Mouse (Mus musculus) kidney, adult 8-10 months (tissue): ENCODE data around the gene Suz12.
"Not testable (repeated sequence)": the region's sequence is repeated elsewhere in the genome, so short reads cannot be mapped to it uniquely, and the experiment has no call there.

Experiments used
- DNase-seq, 2 experiments: peaks; one replicate each; pipeline ENCODE4 v3.0.0; 2022

The Suz12 gene

GRCm38 (mm10) chr11:79992592-79993355, at the start of gene Suz12:
Gene Suz12, plus strand, starts transcription at chr11:79993106.
- DNase-seq = peak; percentile 92 to 94

- DNase-seq = no peak
These were observed 49.8 kb upstream of the Suz12 start for GRCm38 (mm10) chr11:79943136-79943535.

- DNase-seq = no peak
These were observed 49.3 kb upstream of the Suz12 start for GRCm38 (mm10) chr11:79943601-79944000.

- DNase-seq = no peak
These were observed 45.6 kb upstream of the Suz12 start for GRCm38 (mm10) chr11:79947265-79947664.

GRCm38 (mm10) chr11:79961346-79962124, 31.4 kb upstream of the Suz12 start:
- DNase-seq = peak; percentile 8

- peak; percentile 97 to 99 for DNase-seq
These were observed 30.6 kb upstream of the Suz12 start, which contains the start of gene Utp6 for GRCm38 (mm10) chr11:79962125-79962876. Gene Utp6, minus strand, starts transcription at chr11:79962390.

GRCm38 (mm10) chr11:79962877-79963183, 30.1 kb upstream of the Suz12 start:
- no peak for DNase-seq

- DNase-seq = no peak
These were observed 29.5 kb upstream of the Suz12 start for GRCm38 (mm10) chr11:79963212-79963974.

- DNase-seq = peak; percentile 38 to 40
These were observed 27.0 kb upstream of the Suz12 start for GRCm38 (mm10) chr11:79965896-79966295.

GRCm38 (mm10) chr11:79967752-79968151, 25.2 kb upstream of the Suz12 start:
- DNase-seq = no peak

GRCm38 (mm10) chr11:79973133-79973532, 19.8 kb upstream of the Suz12 start:
- no peak for DNase-seq

GRCm38 (mm10) chr11:79973626-79974476, 19.1 kb upstream of the Suz12 start:
- no peak for DNase-seq

- no peak for DNase-seq
These were observed 17.5 kb upstream of the Suz12 start for GRCm38 (mm10) chr11:79975377-79975776.

- no peak for DNase-seq
These were observed 16.7 kb upstream of the Suz12 start for GRCm38 (mm10) chr11:79976222-79976621.

- not testable (repeated sequence) for DNase-seq
These were observed 16.3 kb upstream of the Suz12 start for GRCm38 (mm10) chr11:79976645-79977044.

GRCm38 (mm10) chr11:79977061-79977460, 15.8 kb upstream of the Suz12 start:
- not testable (repeated sequence) for DNase-seq

GRCm38 (mm10) chr11:79977747-79978146, 15.2 kb upstream of the Suz12 start:
- not testable (repeated sequence) for DNase-seq

GRCm38 (mm10) chr11:79986886-79987285, 6.0 kb upstream of the Suz12 start:
- DNase-seq = no peak

- DNase-seq = no peak
These were observed 5.0 kb upstream of the Suz12 start for GRCm38 (mm10) chr11:79987896-79988295.

GRCm38 (mm10) chr11:79990120-79990519, 2.8 kb upstream of the Suz12 start:
- DNase-seq = no peak

GRCm38 (mm10) chr11:79991600-79991999, 1.3 kb upstream of the Suz12 start:
- DNase-seq = no peak
